Mouse (Mus musculus) hindbrain, embryonic 14.5 days (tissue): ENCODE measurements around the gene Retsat. TPM values are rescaled to one million over a fixed set of nuclear protein-coding genes. Genes with fewer than 3 reads are reported as not detected.

Experiments used
- ATAC-seq: fragments of 200-750 bp; cut with Nextera tagmentation; 2 replicates; pipeline ENCODE4 v1.8.0; 2017; ENCODE audit warnings: moderate number of reproducible peaks, mild to moderate bottlenecking, moderate TSS enrichment, moderate library complexity; ENCODE audit not compliant: low FRiP score
- DNase-seq: peaks from one replicate; pipeline ENCODE4 v3.0.0-alpha.2; 2015; ENCODE audit warnings: low spot score
- H3K27ac ChIP-seq: fragments of 300-500 bp; sonication (generic); 2 replicates; pipeline ENCODE4 v1.5.1; 2014; ENCODE audit warnings: mild to moderate bottlenecking, moderate library complexity
- H3K27me3 ChIP-seq: fragments of 300-500 bp; sonication (generic); 2 replicates; pipeline ENCODE4 v1.6.1; 2014; ENCODE audit warnings: mild to moderate bottlenecking, low read length, mixed read lengths; ENCODE audit not compliant: control insufficient read depth, insufficient read depth
- H3K36me3 ChIP-seq: fragments of 300-500 bp; sonication (generic); replicated peaks from 2 replicates; pipeline ENCODE4 v1.6.1; 2014; ENCODE audit not compliant: control insufficient read depth, insufficient read depth
- H3K4me1 ChIP-seq: fragments of 300-500 bp; sonication (generic); replicated peaks from 2 replicates; pipeline ENCODE4 v1.6.1; 2014; ENCODE audit warnings: antibody characterized with exemption, low read length, mixed read lengths; ENCODE audit not compliant: control insufficient read depth, insufficient read depth
- H3K4me2 ChIP-seq: fragments of 300-500 bp; sonication (generic); replicated peaks from 2 replicates; pipeline ENCODE4 v1.6.1; 2014; ENCODE audit warnings: mild to moderate bottlenecking, moderate library complexity
- H3K4me3 ChIP-seq: fragments of 300-500 bp; sonication (generic); replicated peaks from 2 replicates; pipeline ENCODE4 v1.5.1; 2014; ENCODE audit warnings: mild to moderate bottlenecking, low read length
- H3K9ac ChIP-seq: fragments of 300-500 bp; sonication (generic); 2 replicates; pipeline ENCODE4 v1.6.1; 2014
- H3K9me3 ChIP-seq: fragments of 300-500 bp; sonication (generic); 2 replicates; pipeline ENCODE4 v1.6.1; 2016; ENCODE audit warnings: low read length; ENCODE audit not compliant: control insufficient read depth
- WGBS: fragments of 180-500 bp; shearing (Covaris S2); extraction: QIAGEN DNeasy Blood & Tissue Kit; methylation state at CpG from one replicate; pipeline ENCODE4 v1.1.7; 2014; 5-methylcytosine and 5-hydroxymethylcytosine counted together
- polyA plus RNA-seq: library from polyadenylated mRNA; unstranded; fragments of >200 nt; fragmentation: Nextera tagmentation; extraction: Ambion mirVana; gene quantifications from 2 replicates; pipeline ENCODE4 v1.2.1, GENCODE M21; 2014

The Retsat gene
- polyA plus RNA-seq, 1 experiment from 2014 or later = 6.6 TPM

DNA sequence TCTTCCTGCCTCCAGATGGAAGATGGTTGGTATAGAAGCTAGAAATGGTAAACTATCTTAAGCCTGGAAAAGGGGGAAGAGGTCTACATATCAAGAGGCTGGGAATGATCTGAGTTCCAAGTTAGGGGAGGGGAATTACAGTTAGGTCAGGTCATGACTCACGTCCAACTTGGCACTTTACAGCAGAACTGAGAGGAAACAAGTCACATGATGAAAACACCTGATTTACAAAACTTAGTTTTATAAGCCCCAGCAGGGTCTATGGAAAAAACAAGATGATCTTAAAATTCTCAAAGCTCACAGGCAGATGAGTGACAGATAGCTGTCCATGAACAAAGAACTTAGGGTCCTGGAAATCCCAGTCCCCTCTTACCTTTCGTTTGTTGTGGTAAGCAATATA lies 16.9 kb downstream of the Retsat start:
- WGBS = 78% methylated on average over 2 of the region's 2 CpGs
- Histone ChIP-seq H3K36me3 (peaks cover 36% of the 10 kb centered on the region), H3K4me2 (peak overlapping the region; percentile 97), H3K27ac (no peak overlapping the region), H3K4me1 (peaks cover 26% of the 10 kb centered on the region), H3K9ac (peak overlapping the region; percentile 92), H3K4me3 (peak overlapping the region; percentile 77), H3K27me3 (no peaks in the 10 kb centered on the region), H3K9me3 (no peaks in the 10 kb centered on the region)
- ATAC-seq = no peak
- no peak for DNase-seq

- Histone ChIP-seq H3K4me1 (peaks cover 26% of the 10 kb centered on the region), H3K27ac (no peak overlapping the region), H3K36me3 (peaks cover 30% of the 10 kb centered on the region), H3K4me2 (peak overlapping the region; percentile 97), H3K27me3 (no peaks in the 10 kb centered on the region), H3K4me3 (peak overlapping the region; percentile 77), H3K9ac (peak overlapping the region; percentile 92), H3K9me3 (no peaks in the 10 kb centered on the region)
- ATAC-seq (peak; percentile 25), DNase-seq (no peak)
- 30% methylated on average over 25 of the region's 25 CpGs for WGBS
Observed at GRCm38 (mm10) chr6:72615561-72616375, 17.5 kb downstream of the Retsat start.

DNA sequence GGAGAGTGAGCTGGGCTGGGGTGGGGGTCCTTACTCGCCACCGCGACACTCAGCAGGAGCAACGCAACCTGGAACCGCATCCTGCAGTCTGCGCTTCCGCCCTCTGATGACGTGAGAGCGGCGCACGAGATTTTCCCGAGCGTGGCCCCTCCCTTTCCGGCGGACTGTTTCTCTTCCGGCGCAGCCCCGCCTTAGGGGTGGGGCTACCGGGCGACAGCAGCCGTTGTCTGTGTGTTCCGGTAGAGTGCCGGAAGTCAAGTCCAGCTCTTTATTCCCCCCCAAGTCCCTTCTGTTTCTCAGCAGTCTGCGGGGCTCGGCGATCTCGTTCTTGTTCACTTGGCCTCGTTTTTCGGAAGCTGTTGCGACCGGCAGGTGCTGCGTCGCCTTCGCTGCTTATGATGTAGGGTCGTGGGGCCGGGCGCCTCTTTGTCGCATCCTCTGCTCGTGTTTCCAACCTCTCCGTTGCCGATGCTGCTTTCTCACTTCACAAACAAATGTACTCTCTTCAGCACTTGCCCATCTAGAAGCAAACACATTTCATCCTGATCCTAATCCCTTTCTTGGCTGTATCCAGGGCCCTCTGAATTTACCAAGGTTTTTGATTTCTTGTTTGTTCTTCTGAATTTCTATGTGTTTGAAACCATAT lies 18.5 kb downstream of the Retsat start, which contains the start of gene Tgoln1:
TSS of gene Tgoln1 (minus strand) at position 358 of the 646 bp plus-strand sequence.
- Histone ChIP-seq H3K9me3 (no peaks in the 10 kb centered on the region), H3K4me1 (peaks cover 26% of the 10 kb centered on the region), H3K27me3 (no peaks in the 10 kb centered on the region), H3K36me3 (peaks cover 20% of the 10 kb centered on the region), H3K4me3 (peak within 1 kb of the TSS; percentile 77), H3K4me2 (peak within 1 kb of the TSS; percentile 97), H3K9ac (peak within 1 kb of the TSS; percentile 92), H3K27ac (peak within 1 kb of the TSS; percentile 95)
- WGBS = under 1% methylated on average over 41 of the region's 41 CpGs
- DNase-seq (peak; percentile 97), ATAC-seq (peak; percentile 98)

DNA sequence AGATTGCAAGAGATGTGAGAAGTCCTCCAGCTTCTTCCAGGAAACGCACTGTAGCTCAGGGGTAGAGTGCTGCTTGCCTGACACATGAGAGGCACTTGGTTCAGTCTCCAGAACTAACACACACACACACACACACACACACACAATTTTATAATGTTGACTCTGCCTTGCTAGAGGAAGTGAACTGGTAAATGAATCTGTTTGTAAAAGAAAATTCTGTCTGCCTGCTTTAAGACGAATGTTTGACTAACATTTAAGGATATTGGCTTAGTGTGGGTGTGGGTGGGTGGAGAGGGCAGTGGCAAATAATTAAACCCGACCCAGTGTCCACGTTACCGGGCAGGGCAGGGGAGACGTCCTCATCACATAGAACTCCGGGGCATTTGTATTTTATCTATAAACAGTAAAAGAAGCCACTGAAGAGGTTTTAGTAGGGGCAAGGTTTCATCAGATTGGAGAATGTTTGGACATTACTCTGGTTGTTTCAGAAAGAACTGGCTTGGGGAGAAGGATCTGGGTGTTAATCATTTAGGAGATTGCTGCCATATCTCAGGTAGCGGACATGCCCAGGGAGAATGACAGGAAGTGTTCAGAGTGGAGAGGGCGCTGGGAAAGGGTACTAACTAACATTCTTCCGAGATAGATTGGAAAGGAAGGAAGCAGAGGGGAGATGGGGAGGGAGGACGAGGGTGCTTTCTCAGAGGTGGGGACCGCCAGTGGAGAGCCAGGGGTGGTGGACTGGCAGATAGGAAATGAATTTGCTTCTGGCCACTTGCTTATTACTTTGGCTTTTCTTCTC lies 21.7 kb downstream of the Retsat start:
- no peak for ATAC-seq
- Histone ChIP-seq H3K4me3 (no peak overlapping the region), H3K9ac (no peak overlapping the region), H3K27me3 (no peaks in the 10 kb centered on the region), H3K4me1 (peaks cover 16% of the 10 kb centered on the region), H3K36me3 (no peaks in the 10 kb centered on the region), H3K4me2 (no peak overlapping the region), H3K9me3 (no peaks in the 10 kb centered on the region), H3K27ac (no peak overlapping the region)
- WGBS = 63% methylated on average over 12 of the region's 12 CpGs
- DNase-seq = no peak

GRCm38 (mm10) chr6:72620920-72621319 lies 22.6 kb downstream of the Retsat start:
- Histone ChIP-seq H3K4me3 (no peak overlapping the region), H3K9me3 (no peaks in the 10 kb centered on the region), H3K27ac (no peak overlapping the region), H3K4me2 (no peak overlapping the region), H3K9ac (no peak overlapping the region), H3K27me3 (no peaks in the 10 kb centered on the region), H3K4me1 (peaks cover 6% of the 10 kb centered on the region), H3K36me3 (no peaks in the 10 kb centered on the region)
- no peak for DNase-seq
- WGBS = 91% methylated on average over 5 of the region's 5 CpGs
- no peak for ATAC-seq

DNA sequence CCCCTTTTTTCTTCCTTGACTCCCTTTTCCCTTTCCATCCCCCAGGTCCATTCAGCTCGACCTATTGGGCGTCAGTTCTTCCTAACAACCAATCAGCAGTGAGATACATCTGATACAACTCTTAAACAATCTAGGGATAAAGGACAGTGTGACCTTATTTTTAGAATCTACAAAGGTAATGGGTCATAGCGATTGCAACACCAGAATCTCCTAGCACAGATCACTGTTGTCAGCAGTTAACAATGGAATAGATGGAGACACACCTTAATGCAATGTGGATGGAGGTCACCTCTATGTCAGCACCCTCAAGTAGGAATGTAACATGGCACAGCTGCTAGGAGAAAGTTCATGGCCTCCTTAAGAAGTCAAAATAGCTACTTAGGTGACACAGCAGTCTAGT lies 24.6 kb downstream of the Retsat start:
- WGBS = 58% methylated on average over 3 of the region's 3 CpGs
- H3K4me1 ChIP-seq = no peaks in the 10 kb centered on the region
- no peaks in the 10 kb centered on the region for H3K27me3 ChIP-seq
- H3K4me3 ChIP-seq = no peak overlapping the region
- H3K9me3 ChIP-seq = no peaks in the 10 kb centered on the region
- H3K27ac ChIP-seq = no peak overlapping the region
- H3K4me2 ChIP-seq = no peak overlapping the region
- no peak for DNase-seq
- ATAC-seq = no peak
- H3K9ac ChIP-seq = no peak overlapping the region
- H3K36me3 ChIP-seq = no peaks in the 10 kb centered on the region

GRCm38 (mm10) chr6:72623661-72624402 lies 25.6 kb downstream of the Retsat start:
- H3K27ac ChIP-seq = no peak overlapping the region
- H3K4me2 ChIP-seq = no peak overlapping the region
- no peaks in the 10 kb centered on the region for H3K27me3 ChIP-seq
- no peak overlapping the region for H3K9ac ChIP-seq
- ATAC-seq = no peak
- 92% methylated on average over 8 of the region's 8 CpGs for WGBS
- no peaks in the 10 kb centered on the region for H3K36me3 ChIP-seq
- DNase-seq = no peak
- no peaks in the 10 kb centered on the region for H3K4me1 ChIP-seq
- no peaks in the 10 kb centered on the region for H3K9me3 ChIP-seq
- H3K4me3 ChIP-seq = no peak overlapping the region

GRCm38 (mm10) chr6:72626391-72626790 lies 28.1 kb downstream of the Retsat start:
- no peak for ATAC-seq
- WGBS = 86% methylated on average over 7 of the region's 7 CpGs

More at GRCm38 (mm10) chr6:72626391-72626790, 28.1 kb downstream of the Retsat start:
- DNase-seq = no peak
- Histone ChIP-seq H3K4me3 (no peak overlapping the region), H3K4me2 (no peak overlapping the region), H3K9ac (no peak overlapping the region), H3K27me3 (no peaks in the 10 kb centered on the region), H3K27ac (no peak overlapping the region), H3K9me3 (no peaks in the 10 kb centered on the region), H3K36me3 (no peaks in the 10 kb centered on the region), H3K4me1 (no peaks in the 10 kb centered on the region)
